Mouse (Mus musculus) erythroblast, embryonic 14.5 days (primary cell): ENCODE data around the gene Rora. TPM values are rescaled to one million over a fixed set of nuclear protein-coding genes. Genes with fewer than 3 reads are reported as not detected.

ENCODE experiments used
- H3K27me3 ChIP-seq: 2 replicates; pipeline ENCODE4 v1.6.1; 2012; ENCODE audit warnings: inconsistent platforms; ENCODE audit not compliant: control insufficient read depth
- H3K36me3 ChIP-seq: 2 replicates; pipeline ENCODE4 v1.6.1; 2012; ENCODE audit warnings: mild to moderate bottlenecking, inconsistent platforms; ENCODE audit not compliant: control insufficient read depth
- H3K4me1 ChIP-seq: 2 replicates; pipeline ENCODE4 v1.6.1; 2012; ENCODE audit warnings: inconsistent platforms; ENCODE audit not compliant: control insufficient read depth
- H3K4me3 ChIP-seq: replicated peaks from 2 replicates; pipeline ENCODE3; 2012; ENCODE audit warnings: moderate library complexity, mild to moderate bottlenecking, inconsistent platforms
- H3K9me3 ChIP-seq: 2 replicates; pipeline ENCODE4 v1.6.1; 2012; ENCODE audit warnings: low read length, inconsistent platforms, mixed read lengths; ENCODE audit not compliant: control insufficient read depth
- GATA1 ChIP-seq: IDR thresholded peaks from 2 replicates; pipeline ENCODE4 v1.6.1; 2012; ENCODE audit warnings: low read length, inconsistent platforms, mixed read lengths
- TAL1 ChIP-seq: IDR thresholded peaks from 3 replicates; pipeline ENCODE4 v1.6.1; 2012; ENCODE audit warnings: low read length, inconsistent platforms, mixed read lengths
- polyA plus RNA-seq: library from polyadenylated mRNA; stranded (reverse); fragments of >175 nt; gene quantifications from 2 replicates; pipeline ENCODE4 v1.2.3, GENCODE M21; 2012

Rora gene
- polyA plus RNA-seq, 1 experiment, result under 0.01 TPM

DNA sequence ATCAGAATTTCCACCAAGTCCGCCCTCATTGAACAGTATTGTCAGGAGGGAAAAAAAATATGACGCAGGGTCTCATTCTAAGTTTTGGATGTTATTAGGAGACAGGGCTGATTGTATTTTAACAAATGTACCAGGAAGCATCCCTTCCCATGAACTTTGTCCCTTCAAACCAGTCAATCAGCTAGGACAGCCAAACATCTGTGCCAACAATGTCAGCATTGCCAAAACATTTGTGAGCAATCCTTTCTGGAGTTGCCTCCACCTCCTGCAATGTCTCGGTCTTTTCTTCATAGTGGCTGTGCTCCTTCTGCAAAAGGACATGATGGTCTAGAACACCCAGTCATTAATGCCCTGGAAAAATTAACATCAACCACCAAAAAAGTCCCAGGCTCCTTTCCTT is 678.2 kb downstream of the Rora start:
- TF ChIP-seq TAL1, result no peak
- TF ChIP-seq GATA1, result no peak
- no peaks in the 10 kb centered on the region for H3K4me1 ChIP-seq
- H3K36me3 ChIP-seq, result no peaks in the 10 kb centered on the region
- no peaks in the 10 kb centered on the region for H3K9me3 ChIP-seq
- no peak overlapping the region for H3K4me3 ChIP-seq
- no peaks in the 10 kb centered on the region for H3K27me3 ChIP-seq

DNA sequence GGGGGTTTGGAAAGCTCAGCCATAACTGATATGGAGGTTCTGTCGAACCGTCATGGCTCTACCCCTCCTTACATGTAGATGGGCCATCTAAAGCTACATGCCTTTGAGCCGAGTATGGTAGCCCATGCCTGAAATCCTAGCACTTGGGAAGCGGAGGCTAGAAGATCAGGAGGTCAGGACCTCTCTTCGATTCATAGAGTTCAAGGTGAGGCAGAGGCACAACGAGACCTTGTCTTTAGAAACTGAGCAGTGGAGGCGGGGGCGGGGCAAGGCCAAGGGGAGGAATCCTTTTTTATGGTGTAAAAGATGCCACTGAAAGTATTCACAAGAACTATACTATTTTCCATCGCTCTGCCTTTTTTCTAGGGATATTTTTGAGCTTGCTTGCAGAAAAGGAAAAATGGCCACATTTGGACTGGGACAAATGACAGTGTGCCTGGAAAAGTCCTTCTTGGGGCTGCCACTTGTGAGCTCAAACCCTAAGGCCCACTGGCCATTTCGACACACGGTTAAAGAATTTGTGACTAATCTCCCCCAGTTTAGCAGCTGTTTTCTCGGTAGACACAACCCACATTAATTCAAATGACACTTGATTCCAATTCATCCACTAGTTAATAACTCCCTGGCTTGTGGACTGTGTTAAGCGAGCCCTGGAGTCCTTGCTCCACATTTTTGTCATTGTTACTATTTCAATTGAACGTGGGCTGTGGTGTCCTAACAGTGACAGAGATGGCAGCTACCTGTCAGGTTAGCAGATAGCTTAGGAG is 679.4 kb downstream of the Rora start:
- Histone ChIP-seq H3K4me3 (no peak overlapping the region), H3K4me1 (no peaks in the 10 kb centered on the region), H3K27me3 (no peaks in the 10 kb centered on the region), H3K9me3 (no peaks in the 10 kb centered on the region), H3K36me3 (no peaks in the 10 kb centered on the region)
- TF ChIP-seq TAL1, result no peak
- no peak for TF ChIP-seq GATA1

DNA sequence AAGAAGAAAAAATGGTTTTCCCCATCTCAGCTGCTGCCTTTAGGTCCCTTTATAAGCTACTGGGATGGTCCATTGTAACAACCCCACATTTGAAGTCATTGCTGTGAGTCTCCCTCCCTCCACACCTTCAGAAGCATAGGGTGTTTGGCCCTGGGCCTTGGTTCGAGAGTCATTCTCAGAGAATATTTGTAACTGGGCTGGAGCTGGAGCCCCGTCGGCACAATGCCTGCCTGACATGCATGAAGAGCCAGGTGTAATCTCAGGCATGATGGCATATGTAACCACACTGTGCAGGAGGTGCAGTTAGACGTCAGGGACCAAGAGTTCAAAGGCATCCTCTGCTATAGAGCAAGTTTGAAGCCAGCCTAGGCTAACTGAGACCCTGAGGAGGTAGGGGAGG is 680.1 kb downstream of the Rora start:
- H3K4me1 ChIP-seq, result no peaks in the 10 kb centered on the region
- TF ChIP-seq GATA1 (no peak), TAL1 (no peak)
- H3K27me3 ChIP-seq, result no peaks in the 10 kb centered on the region
- H3K36me3 ChIP-seq, result no peaks in the 10 kb centered on the region
- no peak overlapping the region for H3K4me3 ChIP-seq
- no peaks in the 10 kb centered on the region for H3K9me3 ChIP-seq

DNA sequence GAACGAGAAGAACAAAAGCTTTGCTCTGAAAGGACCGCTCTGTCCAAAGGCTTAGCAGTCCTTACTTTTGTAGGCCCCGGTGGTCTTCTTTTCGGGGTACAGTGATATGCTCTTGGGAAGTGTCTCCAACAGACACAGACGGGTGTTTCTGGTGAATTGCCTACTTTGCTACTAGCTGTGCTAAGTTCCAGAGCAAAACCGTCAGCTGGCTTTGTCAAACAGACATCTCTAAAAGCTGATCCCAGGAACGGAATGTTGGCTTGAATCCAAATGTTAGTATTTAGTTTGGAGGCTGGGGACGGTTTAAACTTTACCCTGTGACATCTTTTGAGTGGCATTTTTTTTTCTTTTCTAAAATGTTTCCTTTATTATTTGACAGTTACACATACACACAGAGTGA is 680.5 kb downstream of the Rora start:
- H3K9me3 ChIP-seq, result no peaks in the 10 kb centered on the region
- H3K27me3 ChIP-seq, result no peaks in the 10 kb centered on the region
- no peak overlapping the region for H3K4me3 ChIP-seq
- H3K4me1 ChIP-seq, result no peaks in the 10 kb centered on the region
- H3K36me3 ChIP-seq, result no peaks in the 10 kb centered on the region
- TF ChIP-seq TAL1 (no peak), GATA1 (no peak)

DNA sequence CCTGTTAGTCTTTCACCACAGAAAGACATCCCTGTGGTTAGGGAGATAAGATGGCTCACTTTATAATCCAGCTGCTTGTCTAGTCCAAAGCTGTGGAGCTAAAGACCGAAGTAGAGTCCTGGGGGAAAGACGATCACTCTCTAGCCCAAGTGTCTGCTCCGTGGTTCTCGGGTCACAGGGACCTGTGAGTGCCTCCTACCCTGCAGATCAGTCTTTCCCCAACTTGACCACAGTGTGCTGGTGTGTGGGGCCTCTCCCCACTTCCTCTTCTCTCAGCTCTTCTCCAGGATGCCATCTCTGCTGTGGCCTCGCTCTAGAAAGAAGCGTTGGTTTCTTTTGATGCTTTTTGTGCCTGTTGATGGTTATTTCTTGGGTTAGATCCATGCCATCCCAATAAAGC is 682.5 kb downstream of the Rora start:
- H3K27me3 ChIP-seq, result no peaks in the 10 kb centered on the region
- TF ChIP-seq TAL1 (no peak), GATA1 (no peak)
- H3K9me3 ChIP-seq, result no peaks in the 10 kb centered on the region
- no peak overlapping the region for H3K4me3 ChIP-seq
- H3K36me3 ChIP-seq, result no peaks in the 10 kb centered on the region
- no peaks in the 10 kb centered on the region for H3K4me1 ChIP-seq

DNA sequence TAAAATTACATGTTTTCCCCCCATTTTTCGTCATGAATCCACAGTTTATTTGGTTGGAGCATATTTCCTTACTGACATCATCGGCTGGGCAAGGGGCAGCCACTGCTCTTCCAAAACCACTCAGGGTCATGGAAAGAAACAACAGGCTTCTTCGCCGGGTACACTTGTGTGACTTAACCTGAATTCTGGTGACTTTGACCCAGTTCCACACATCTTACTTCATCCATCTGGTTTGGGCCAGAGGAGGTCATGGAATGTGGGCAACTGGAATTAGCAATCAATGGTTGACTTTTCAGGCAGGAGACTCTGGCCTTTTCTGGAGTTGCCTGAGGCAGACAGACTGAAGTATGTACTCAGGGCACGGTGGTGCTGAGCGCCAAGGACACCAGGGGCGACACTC is 685.6 kb downstream of the Rora start:
- Histone ChIP-seq H3K36me3 (no peaks in the 10 kb centered on the region), H3K9me3 (no peaks in the 10 kb centered on the region), H3K4me3 (no peak overlapping the region), H3K27me3 (no peaks in the 10 kb centered on the region), H3K4me1 (no peaks in the 10 kb centered on the region)
- no peak for TF ChIP-seq TAL1
- TF ChIP-seq GATA1, result no peak

DNA sequence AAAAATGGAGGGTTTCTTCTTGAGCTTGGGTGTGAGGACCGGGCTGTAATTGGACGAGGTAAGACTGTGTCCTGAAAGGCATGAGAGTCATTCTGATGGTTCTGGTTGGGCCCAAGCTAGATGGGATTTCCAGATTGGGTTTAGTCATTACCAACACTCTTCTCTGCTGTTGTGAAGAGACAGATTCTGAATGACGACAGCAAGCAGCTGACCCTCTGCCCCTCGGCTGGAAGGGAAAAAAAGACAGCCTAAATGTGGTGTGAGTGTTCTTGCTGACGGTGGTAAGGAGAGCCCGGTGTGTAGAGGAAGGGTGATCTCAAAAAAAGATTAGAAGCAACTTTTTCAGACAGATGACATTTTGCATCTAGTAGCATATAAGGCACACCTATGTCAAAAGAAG is 686.2 kb downstream of the Rora start:
- no peaks in the 10 kb centered on the region for H3K9me3 ChIP-seq
- no peaks in the 10 kb centered on the region for H3K27me3 ChIP-seq

DNA sequence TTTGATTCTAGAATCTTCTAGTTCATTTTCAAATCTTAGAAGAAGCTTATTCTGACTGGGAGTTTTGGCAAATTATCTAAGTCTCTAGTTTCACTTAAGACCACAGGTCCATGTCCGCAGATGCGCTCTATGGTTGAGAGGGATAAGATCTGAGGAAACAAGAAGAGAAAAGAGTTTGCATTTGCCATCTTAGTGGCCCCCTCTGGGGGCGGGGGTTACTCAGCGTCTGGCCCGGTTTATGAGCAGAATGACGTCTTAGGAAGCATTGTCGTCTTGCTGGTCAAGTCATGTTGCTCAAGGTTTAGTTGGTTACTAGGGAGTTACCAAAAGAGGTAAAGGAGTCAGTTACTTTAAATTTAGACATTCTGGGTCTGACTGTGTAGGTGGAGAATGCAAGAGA is 686.8 kb downstream of the Rora start:
- Histone ChIP-seq H3K4me1 (no peaks in the 10 kb centered on the region), H3K4me3 (no peak overlapping the region), H3K27me3 (no peaks in the 10 kb centered on the region), H3K36me3 (no peaks in the 10 kb centered on the region), H3K9me3 (no peaks in the 10 kb centered on the region)
- no peak for TF ChIP-seq TAL1
- no peak for TF ChIP-seq GATA1

More for the DNA sequence above, 686.2 kb downstream of the Rora start:
- no peak for TF ChIP-seq TAL1
- no peak for TF ChIP-seq GATA1
- H3K4me3 ChIP-seq, result no peak overlapping the region
- no peaks in the 10 kb centered on the region for H3K4me1 ChIP-seq
- H3K36me3 ChIP-seq, result no peaks in the 10 kb centered on the region

DNA sequence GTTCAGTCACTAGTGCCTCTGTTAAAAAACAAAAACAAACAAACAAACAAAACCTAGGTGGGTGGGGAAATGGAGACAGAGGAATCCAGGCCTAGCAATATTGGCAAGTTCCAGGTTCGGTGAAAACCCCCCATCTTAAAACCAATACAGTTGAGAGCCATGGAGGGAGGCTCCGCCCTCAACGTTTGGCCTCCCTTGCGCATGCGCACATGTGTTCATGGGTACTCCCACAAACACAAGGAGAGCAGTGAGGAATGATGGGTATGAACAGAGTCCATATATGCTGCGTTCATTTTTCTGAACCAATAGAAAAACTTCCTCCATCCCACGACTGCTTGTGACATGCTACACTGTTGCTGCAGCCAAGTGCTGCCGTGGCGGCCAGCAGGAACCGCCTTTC is 690.3 kb downstream of the Rora start:
- TF ChIP-seq GATA1 (no peak), TAL1 (no peak)
- no peaks in the 10 kb centered on the region for H3K4me1 ChIP-seq
- H3K27me3 ChIP-seq, result no peaks in the 10 kb centered on the region
- no peak overlapping the region for H3K4me3 ChIP-seq
- H3K36me3 ChIP-seq, result no peaks in the 10 kb centered on the region
- no peaks in the 10 kb centered on the region for H3K9me3 ChIP-seq

DNA sequence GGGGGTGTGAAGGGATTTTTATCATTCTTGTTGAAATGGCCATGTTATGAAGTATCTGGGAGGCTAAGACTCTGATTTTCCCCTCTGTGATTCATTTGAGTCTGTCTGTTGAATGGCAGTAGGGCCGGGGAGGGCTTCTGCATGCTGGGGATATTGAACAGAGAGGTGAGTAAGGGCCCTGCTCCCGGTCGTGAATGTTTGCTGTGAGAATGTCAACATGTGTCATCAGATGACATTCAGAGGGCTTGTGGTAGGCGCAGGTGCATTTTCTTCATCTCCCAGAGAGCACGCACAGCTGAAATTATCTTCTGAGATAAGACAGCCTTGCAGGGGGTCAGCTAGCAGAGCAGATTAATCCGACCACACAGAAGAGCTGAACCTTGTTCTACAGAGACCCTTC is 692.0 kb downstream of the Rora start:
- Histone ChIP-seq H3K4me3 (no peak overlapping the region), H3K9me3 (no peaks in the 10 kb centered on the region), H3K27me3 (no peaks in the 10 kb centered on the region), H3K4me1 (no peaks in the 10 kb centered on the region), H3K36me3 (no peaks in the 10 kb centered on the region)
- TF ChIP-seq TAL1 (no peak), GATA1 (no peak)
